Mouse (Mus musculus) c-Kit-negative CD71-positive TER-119-positive erythroid progenitor cells, embryonic 14.5 days (primary cell): ENCODE data around the gene Sdr42e1.

Experiments used
- DNase-seq: peaks from one replicate; pipeline ENCODE4 v3.0.0-alpha.2; 2013; ENCODE audit warnings: low read depth, low spot score

Sdr42e1 gene

GRCm38 (mm10) chr8:117673430-117673830, at the start of gene Sdr42e1:
Sdr42e1 (minus strand) TSS chr8:117673689.
- no peak for DNase-seq

DNA sequence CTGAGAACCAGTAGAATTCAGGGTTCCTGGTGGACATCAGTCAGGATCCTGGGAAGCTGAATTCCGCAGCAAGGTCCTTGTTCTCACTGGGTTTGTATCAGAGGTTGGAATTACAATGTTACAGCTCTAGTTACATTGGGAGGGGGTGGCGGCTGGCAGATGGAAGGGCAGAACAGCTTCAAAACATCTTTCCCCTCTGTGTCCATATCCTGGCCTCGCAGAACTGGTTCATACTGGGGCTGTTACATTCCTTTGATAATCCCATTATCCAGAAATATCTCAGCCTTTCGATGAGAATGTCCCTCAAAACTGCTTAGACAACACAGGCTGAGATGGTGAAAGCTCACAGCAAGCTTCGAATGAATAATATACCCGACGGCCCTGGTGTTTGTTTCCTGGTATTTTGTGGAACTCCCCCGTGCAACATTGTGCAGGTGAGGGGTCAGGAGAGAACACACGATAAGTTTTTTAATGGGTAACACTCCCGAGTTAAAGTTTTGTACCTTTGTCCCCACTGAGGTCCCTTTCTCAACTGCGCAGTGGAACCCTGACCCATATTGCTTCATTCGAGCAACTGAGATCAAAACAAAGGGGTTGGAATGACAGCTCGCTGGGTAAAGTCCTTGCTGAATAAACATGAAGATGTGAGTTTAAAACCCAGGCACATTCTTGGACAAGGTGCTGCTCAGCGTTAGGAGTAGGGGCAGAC, 44.8 kb upstream of the Sdr42e1 start:
- no peak for DNase-seq

DNA sequence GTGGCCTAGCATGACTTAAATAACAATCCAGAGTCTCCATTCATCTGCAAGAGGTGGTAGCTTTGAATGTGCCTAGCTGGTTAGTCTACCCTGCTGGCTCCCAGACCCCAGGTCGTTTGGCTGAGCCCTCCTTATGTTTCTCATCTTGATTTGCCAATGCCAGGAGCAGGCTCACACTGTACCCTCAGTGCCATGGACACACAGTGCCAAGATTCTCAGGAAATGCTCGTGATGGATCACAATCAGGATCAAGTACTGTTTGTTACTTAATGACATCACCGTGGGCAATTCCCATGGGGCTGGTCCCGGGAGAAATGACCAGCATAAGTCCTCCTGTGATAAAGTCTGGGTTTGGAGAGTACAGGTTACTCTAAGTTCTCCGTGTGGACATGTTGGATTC, 42.4 kb upstream of the Sdr42e1 start:
- no peak for DNase-seq

DNA sequence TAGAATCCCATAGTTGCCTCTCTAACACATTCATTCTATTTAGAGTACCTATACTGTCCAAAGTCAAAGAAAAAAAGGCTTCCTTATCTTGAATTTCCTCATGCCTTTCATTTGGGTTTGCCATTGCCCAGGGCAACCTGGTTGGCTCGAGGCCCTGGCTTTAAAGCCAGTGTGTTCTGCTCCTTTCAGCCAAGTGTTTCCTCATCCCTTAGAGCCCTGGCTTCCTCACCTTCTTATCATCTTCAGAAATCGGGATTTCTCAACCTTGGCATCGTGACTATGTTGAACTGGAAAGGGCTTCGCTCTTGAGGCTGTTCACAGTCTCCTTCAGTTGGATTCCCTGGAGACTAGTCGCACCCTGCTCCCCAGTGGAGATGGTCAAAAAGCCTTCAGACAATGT, 41.1 kb upstream of the Sdr42e1 start:
- no peak for DNase-seq

GRCm38 (mm10) chr8:117712226-117712625, 38.7 kb upstream of the Sdr42e1 start:
- DNase-seq = no peak

DNA sequence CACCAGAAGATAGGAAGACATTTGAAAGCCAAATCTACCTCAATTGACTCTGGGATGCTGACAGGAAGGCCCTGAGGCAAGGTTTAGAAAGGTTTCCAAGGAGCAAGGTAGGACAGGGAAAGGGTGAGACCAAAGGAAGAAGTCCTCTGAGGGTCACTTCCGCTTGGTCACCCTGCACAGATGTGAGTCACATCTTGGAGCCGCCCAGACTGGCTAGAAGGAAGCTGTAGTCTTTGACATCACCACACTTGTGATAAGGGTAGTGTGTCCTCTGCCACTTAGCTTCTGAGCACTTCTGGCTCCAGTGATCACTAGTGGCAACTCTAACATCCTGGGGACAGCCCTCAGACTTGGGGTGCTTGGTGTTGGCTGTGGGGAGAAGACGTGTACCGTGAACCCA, 32.7 kb upstream of the Sdr42e1 start:
- DNase-seq = no peak

DNA sequence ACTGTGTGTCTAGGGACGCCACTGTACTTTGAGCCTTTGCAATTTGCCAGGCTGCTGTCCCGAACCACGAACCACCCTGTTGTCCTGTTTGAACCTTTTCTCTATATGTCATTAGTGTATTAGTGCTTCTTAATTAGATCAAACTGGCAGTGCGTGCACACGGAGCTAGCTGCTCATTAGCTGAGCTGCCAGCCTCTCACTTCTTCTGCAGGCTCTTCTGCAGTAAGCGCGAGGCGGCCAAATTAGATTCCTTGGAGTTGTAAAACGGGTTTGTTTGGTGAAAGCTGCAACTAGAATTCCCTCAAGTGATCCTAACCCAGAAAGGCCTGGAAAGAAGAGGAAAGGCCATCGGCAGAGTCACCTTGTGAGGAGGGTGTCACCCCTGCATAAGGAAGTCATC, 29.2 kb upstream of the Sdr42e1 start:
- DNase-seq = no peak

GRCm38 (mm10) chr8:117701859-117702258, 28.4 kb upstream of the Sdr42e1 start, which contains the start of gene Hsd17b2:
Hsd17b2 (plus strand) TSS chr8:117701904.
- no peak for DNase-seq

- DNase-seq = no peak
Observed at GRCm38 (mm10) chr8:117701246-117701645, 27.8 kb upstream of the Sdr42e1 start.

GRCm38 (mm10) chr8:117700699-117701098, 27.2 kb upstream of the Sdr42e1 start:
- no peak for DNase-seq

- DNase-seq = no peak
Observed at GRCm38 (mm10) chr8:117697248-117697647, 23.8 kb upstream of the Sdr42e1 start.

- DNase-seq = no peak
Observed at GRCm38 (mm10) chr8:117695636-117696035, 22.1 kb upstream of the Sdr42e1 start.

DNA sequence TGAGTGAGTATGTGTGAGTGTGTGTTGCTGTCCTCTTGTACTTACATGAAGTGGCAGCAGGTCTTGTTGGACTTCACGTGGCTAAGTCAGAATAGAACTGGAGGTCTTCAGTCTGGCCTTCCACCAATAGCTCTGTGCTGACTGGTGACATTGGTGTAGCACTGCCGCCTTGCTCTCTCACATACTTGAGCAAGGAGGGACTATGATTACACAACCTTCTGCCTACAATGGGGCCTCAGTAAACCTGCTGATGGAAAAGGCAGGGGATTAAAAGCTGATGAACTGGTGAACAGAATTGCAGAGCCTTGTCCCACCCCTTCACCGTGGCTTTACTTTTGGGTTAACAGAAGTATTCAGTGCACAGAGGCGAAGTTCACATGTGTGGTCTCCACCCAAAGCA, 18.6 kb upstream of the Sdr42e1 start:
- no peak for DNase-seq

GRCm38 (mm10) chr8:117687890-117688289, 14.4 kb upstream of the Sdr42e1 start:
- DNase-seq = no peak

GRCm38 (mm10) chr8:117684504-117684903, 11.0 kb upstream of the Sdr42e1 start:
- DNase-seq = no peak

DNA sequence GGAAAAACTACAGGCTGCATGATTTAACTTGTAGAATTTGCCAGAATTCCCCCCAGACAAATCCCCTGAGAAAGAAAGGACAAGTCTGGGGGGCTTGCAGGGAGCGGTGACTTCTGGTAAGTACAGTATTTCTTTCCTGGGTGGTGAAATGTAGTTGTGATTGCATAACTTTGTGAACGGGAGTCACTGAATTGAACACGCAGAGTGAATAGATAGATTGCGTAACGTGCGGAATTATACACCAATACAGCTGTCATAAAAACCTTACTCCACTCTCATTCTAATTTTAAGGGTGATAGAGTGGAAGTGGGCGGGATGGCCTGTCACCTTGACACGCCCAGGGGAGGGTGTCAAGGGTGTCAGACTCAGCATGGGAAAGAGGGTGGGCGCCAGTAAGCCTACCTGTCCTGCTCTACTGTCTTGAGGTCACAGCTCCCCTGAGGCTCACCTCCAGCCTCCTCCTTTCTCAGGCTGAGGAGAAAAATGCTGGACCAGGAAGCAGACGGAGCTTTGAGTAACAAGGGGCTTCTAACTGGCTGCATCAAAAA, 10.5 kb upstream of the Sdr42e1 start:
- DNase-seq = no peak

- no peak for DNase-seq
Observed at GRCm38 (mm10) chr8:117678650-117679049, 5.2 kb upstream of the Sdr42e1 start.

DNA sequence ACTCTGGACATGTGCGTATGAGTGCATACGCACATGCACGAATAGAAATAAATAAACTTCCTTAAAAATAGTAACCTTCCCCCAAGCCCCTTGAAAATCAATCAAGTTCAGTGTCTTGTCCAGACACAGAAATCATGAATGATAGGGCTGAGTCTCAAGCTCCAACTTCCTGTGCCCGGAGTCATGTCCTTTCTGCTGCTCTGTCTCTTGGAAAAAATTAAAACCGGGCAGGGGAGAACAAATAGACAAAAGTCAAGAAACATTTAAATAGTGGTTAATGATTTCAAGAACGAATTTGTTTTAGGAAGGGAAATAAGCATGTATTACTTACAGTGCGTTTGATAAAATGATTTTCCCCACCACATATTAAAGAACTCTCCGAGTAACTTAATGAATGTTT, 3.5 kb upstream of the Sdr42e1 start:
- no peak for DNase-seq

DNA sequence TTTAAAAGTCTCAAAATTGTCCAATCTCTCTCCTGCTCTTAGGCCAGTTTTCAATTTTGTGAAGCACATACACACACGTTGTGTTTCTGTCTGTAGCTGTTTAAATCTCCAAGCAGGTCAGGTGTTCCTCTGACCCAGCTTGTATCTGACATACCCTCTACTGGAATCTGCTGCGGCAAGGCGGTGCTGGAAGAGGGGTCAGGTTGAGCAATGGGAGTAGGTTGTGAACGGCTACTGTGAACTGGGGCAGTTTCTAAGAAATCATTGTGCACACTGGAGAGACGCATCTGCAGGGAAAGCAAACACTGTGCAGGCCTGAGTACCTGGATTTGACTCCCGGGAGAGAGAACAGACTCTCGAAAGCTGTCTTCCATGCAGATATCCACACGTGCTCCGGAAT, 3.0 kb upstream of the Sdr42e1 start:
- no peak for DNase-seq

GRCm38 (mm10) chr8:117675171-117675570, 1.7 kb upstream of the Sdr42e1 start:
- DNase-seq = no peak

GRCm38 (mm10) chr8:117672558-117672957, 931 bp downstream of the Sdr42e1 start:
- no peak for DNase-seq

DNA sequence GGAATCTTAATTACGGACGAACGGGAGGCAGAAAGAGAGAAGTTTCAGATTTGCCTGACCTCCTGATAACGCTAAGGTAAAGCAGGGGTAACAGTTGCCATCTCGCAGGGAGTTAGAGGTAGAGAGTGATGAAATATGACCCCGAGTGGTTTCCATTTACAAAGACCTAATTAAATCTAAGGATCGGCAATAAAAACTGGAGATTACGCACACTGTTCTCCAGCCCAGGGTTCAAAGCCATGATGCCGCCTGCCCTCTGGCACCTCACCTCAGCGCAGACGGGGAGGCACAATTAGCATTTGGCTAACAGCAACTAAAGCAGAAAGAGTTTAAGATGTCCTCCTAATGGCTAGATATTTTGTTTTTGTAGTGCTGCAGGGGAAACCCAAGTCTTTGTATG, 3.0 kb downstream of the Sdr42e1 start:
- no peak for DNase-seq

DNA sequence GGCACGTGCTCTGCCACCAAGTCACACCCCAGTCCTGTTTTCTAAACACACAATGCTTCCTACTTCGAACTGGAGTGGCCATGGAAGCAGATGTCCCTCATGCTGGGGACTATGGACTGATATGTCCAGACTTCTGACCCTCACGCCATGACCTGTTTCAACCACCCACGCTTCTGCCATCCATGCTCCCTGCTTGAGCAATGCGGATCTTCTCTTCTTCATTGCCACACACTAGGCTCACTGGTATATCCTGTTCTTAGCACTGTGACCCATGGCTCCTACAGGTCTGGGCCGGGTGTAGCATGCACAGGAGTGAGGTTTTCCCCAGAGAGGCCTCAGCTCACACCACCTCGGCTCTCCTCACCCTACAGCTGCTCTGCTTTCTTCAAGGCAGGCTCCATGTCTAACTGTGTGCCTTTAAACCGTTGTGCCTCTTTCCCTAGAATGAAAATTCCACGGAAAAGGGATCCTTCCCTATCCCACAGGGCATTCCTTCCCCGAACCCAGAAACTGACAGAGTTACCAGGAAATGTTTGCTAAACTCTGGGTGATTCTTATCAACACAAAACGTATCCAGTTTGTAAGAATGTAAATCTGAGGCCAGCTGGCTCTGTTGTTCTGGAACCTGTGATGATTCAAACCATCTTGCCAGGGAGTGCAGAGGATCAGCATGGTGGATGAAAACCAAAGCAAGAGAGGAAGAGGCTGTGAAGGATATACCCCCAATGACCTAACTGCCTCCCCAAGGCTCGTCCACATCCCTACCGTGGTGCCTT, 6.0 kb downstream of the Sdr42e1 start:
- DNase-seq = no peak
